Mouse (Mus musculus) CH12.LX (cell line): Measurements from ENCODE around the gene Ep400. TPM values are rescaled to one million over a fixed set of nuclear protein-coding genes. Genes with fewer than 3 reads are reported as not detected.

Experiments
- DNase-seq: peaks from one replicate; pipeline ENCODE4 v3.0.0-alpha.2; 2013; ENCODE audit errors: extremely low read depth
- H3K27ac ChIP-seq: 2 replicates; pipeline ENCODE4 v1.5.1; 2012; ENCODE audit warnings: low read depth, mild to moderate bottlenecking, control low read depth, moderate library complexity; ENCODE audit not compliant: insufficient read depth
- H3K27me3 ChIP-seq: replicated peaks from 2 replicates; pipeline ENCODE3; 2012; ENCODE audit warnings: inconsistent platforms
- H3K36me3 ChIP-seq, 2 experiments: replicated peaks in 1 of 2; 2 replicates each; pipeline versions ENCODE3 to v1.6.1; 2012; ENCODE audit warnings: inconsistent platforms in 1 of 2, low read length in 1 of 2, mild to moderate bottlenecking in 1 of 2, mixed read lengths in 1 of 2, moderate library complexity in 1 of 2; ENCODE audit not compliant: control insufficient read depth in 1 of 2, insufficient read depth in 1 of 2
- H3K4me1 ChIP-seq, 2 experiments: 2 replicates each; pipeline ENCODE4 v1.6.1; 2012; ENCODE audit warnings: inconsistent platforms in 1 of 2, moderate library complexity in 1 of 2; ENCODE audit not compliant: insufficient read depth in 2 of 2, control insufficient read depth in 1 of 2
- H3K4me2 ChIP-seq: 2 replicates; pipeline ENCODE4 v1.6.1; 2012; ENCODE audit warnings: low read depth, mild to moderate bottlenecking, control low read depth; ENCODE audit not compliant: poor library complexity, insufficient read depth, severe bottlenecking
- H3K4me3 ChIP-seq, 3 experiments: fragments of 150-350 bp in 1 of 3; sonication (generic) in 1 of 3; replicated peaks in 1 of 3; 2 replicates each; pipeline versions ENCODE3 to v1.5.1; 2011 to 2012; ENCODE audit warnings: low read depth in 2 of 3, low read length in 2 of 3, mild to moderate bottlenecking in 2 of 3, moderate library complexity in 2 of 3, control low read depth in 1 of 3, improper control_type of control experiment in 1 of 3, inconsistent platforms in 1 of 3, mixed read lengths in 1 of 3; ENCODE audit not compliant: poor library complexity in 1 of 3
- H3K79me2 ChIP-seq: replicated peaks from 2 replicates; pipeline ENCODE4 v1.6.1; 2012; ENCODE audit warnings: mild to moderate bottlenecking, moderate library complexity; ENCODE audit not compliant: control insufficient read depth, poor library complexity, insufficient read depth, severe bottlenecking; ENCODE audit errors: extremely low read depth
- H3K9ac ChIP-seq: 2 replicates; pipeline ENCODE4 v1.6.1; 2012; ENCODE audit warnings: low read depth, mild to moderate bottlenecking, control low read depth, moderate library complexity; ENCODE audit not compliant: insufficient read depth
- H3K9me3 ChIP-seq: replicated peaks from 2 replicates; pipeline ENCODE3; 2012; ENCODE audit warnings: low read length, inconsistent platforms, mixed read lengths
- BHLHE40 ChIP-seq: IDR thresholded peaks from 2 replicates; pipeline ENCODE4 v1.6.1; 2011; ENCODE audit warnings: mild to moderate bottlenecking, low read depth, low read length, improper control_type of control experiment
- CHD1 ChIP-seq: IDR thresholded peaks from 2 replicates; pipeline ENCODE4 v1.6.1; 2012; ENCODE audit warnings: low read depth, low read length, improper control_type of control experiment, inconsistent platforms
- CHD2 ChIP-seq: IDR thresholded peaks from 2 replicates; pipeline ENCODE4 v1.6.1; 2011; ENCODE audit warnings: low read length, improper control_type of control experiment
- CTCF ChIP-seq, 2 experiments: IDR thresholded peaks in 1 of 2; conservative IDR thresholded peaks in 1 of 2; 2 replicates each; pipeline ENCODE4 v1.5.1; 2011 to 2012; ENCODE audit warnings: low read depth in 2 of 2, low read length in 2 of 2, improper control_type of control experiment in 1 of 2, inconsistent platforms in 1 of 2, mild to moderate bottlenecking in 1 of 2, moderate library complexity in 1 of 2
- ELF1 ChIP-seq: IDR thresholded peaks from 2 replicates; pipeline ENCODE4 v1.6.1; 2014; ENCODE audit warnings: low read depth, mild to moderate bottlenecking, inconsistent platforms, low read length, improper control_type of control experiment
- GABPA ChIP-seq: IDR thresholded peaks from 2 replicates; pipeline ENCODE4 v1.6.1; 2012; ENCODE audit warnings: low read depth, low read length, improper control_type of control experiment, inconsistent platforms; ENCODE audit not compliant: insufficient replicate concordance
- IRF4 ChIP-seq: IDR thresholded peaks from 2 replicates; pipeline ENCODE4 v1.6.1; 2014; ENCODE audit warnings: low read depth, mild to moderate bottlenecking, inconsistent platforms, low read length, improper control_type of control experiment
- JUN ChIP-seq: IDR thresholded peaks from 2 replicates; pipeline ENCODE4 v1.6.1; 2011; ENCODE audit warnings: low read depth, mild to moderate bottlenecking, low read length, improper control_type of control experiment, moderate library complexity; ENCODE audit not compliant: insufficient read depth
- JUND ChIP-seq: conservative IDR thresholded peaks from 2 replicates; pipeline ENCODE4 v1.6.1; 2011; ENCODE audit warnings: low read depth, low read length, improper control_type of control experiment
- MXI1 ChIP-seq: IDR thresholded peaks from 2 replicates; pipeline ENCODE4 v1.6.1; 2011; ENCODE audit warnings: mild to moderate bottlenecking, low read depth, low read length, improper control_type of control experiment
- NRF1 ChIP-seq: IDR thresholded peaks from 2 replicates; pipeline ENCODE4 v1.6.1; 2014; ENCODE audit warnings: low read depth, mild to moderate bottlenecking, inconsistent platforms, low read length, improper control_type of control experiment, moderate library complexity
- PAX5 ChIP-seq: IDR thresholded peaks from 2 replicates; pipeline ENCODE4 v1.6.1; 2012; ENCODE audit warnings: low read length, inconsistent platforms, mixed read lengths
- POLR2A ChIP-seq: IDR thresholded peaks from 2 replicates; pipeline ENCODE4 v1.6.1; 2011; ENCODE audit warnings: low read depth, mild to moderate bottlenecking, improper control_type of control experiment, low read length
- RAD21 ChIP-seq: IDR thresholded peaks from 2 replicates; pipeline ENCODE4 v1.6.1; 2011; ENCODE audit warnings: low read depth, mild to moderate bottlenecking, low read length, improper control_type of control experiment, moderate library complexity
- SMC3 ChIP-seq: IDR thresholded peaks from 2 replicates; pipeline ENCODE4 v1.6.1; 2011; ENCODE audit warnings: low read depth, low read length, improper control_type of control experiment
- TCF12 ChIP-seq: IDR thresholded peaks from 2 replicates; pipeline ENCODE4 v1.6.1; 2014; ENCODE audit warnings: low read depth, mild to moderate bottlenecking, inconsistent platforms, low read length, improper control_type of control experiment
- UBTF ChIP-seq: IDR thresholded peaks from 2 replicates; pipeline ENCODE4 v1.6.1; 2012; ENCODE audit warnings: low read depth, mild to moderate bottlenecking, inconsistent platforms, low read length, improper control_type of control experiment, moderate library complexity
- ZC3H11A ChIP-seq: IDR thresholded peaks from 2 replicates; pipeline ENCODE4 v1.6.1; 2012; ENCODE audit warnings: low read depth, mild to moderate bottlenecking, inconsistent platforms, low read length, improper control_type of control experiment
- ZNF384 ChIP-seq: IDR thresholded peaks from 2 replicates; pipeline ENCODE4 v1.6.1; 2012; ENCODE audit warnings: low read depth, low read length, improper control_type of control experiment, inconsistent platforms
- dilution Hi-C: fragments of 300-500 bp; cut with MboI; formaldehyde crosslinking; loops from 2 replicates; pipeline ENCODE4 v1.14.3; 2020; ENCODE audit warnings: low sequenced_read_pairs; ENCODE audit not compliant: extremely low pct_unique_long_range_greater_than_20kb, extremely low pct_ligation_motif_present
- in situ Hi-C: fragments of 300-500 bp; cut with MboI; formaldehyde crosslinking; loops from 3 replicates; pipeline ENCODE4 v1.14.3; 2019; ENCODE audit warnings: low sequenced_read_pairs, low pct_ligation_motif_present, low pct_unique_long_range_greater_than_20kb, mixed read lengths
- polyA plus RNA-seq: library from polyadenylated mRNA; unstranded; fragments of >175 nt; gene quantifications from 2 replicates; pipeline ENCODE4 v1.2.1, GENCODE M21; 2012; ENCODE audit warnings: low read depth; ENCODE audit not compliant: insufficient read length
- total RNA-seq, 2 experiments: library from RNA; depleted of rRNA; stranded (reverse); fragments of 300-350 nt in 1 of 2; fragments of >200 nt in 1 of 2; gene quantifications; 2 replicates each; pipeline ENCODE4 v1.2.3; 2012 to 2014

Ep400 gene
- total and polyA plus RNA-seq, 3 experiments: 12.1 to 55.8 (median 28.6) TPM

DNA sequence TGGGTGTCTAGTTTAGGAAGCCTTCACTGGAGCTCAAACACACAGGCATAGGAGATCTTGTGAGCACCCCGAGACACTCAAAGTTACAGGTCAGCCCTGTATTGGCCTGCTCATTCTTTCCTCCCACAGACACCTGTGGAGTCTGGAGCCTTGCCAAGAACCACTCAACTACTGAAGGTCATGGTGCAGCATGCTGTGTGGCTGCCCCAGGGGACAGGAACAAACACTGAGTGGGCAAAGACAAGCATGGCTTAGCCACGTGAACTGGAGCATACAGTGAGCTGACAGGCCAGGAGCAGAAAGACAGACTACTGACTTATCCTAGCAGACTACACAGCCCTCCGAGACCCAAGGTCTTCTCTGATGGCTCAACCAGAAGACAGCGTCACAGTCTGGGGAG lies 27.2 kb upstream of the Ep400 start:
- Histone ChIP-seq H3K36me3 (peaks cover 76 to 98% of the 10 kb centered on the region in 2 experiments), H3K4me1 (peaks cover 5 to 18% of the 10 kb centered on the region in 2 experiments; a peak in 3 of 4 replicates), H3K27me3 (no peaks in the 10 kb centered on the region), H3K79me2 (no peaks in the 10 kb centered on the region), H3K9me3 (no peaks in the 10 kb centered on the region), H3K9ac (no peak overlapping the region), H3K4me2 (no peak overlapping the region), H3K27ac (no peak overlapping the region)
- DNase-seq: no peak
- TF ChIP-seq CHD2 (no peak), BHLHE40 (peak; percentile 30; the same call in 1 of the 2 replicates)
- TF ChIP-seq, all 38 proteins: peak for 1
- H3K4me3 ChIP-seq: no peak overlapping the region
- in situ Hi-C loops: no loop called here
- dilution Hi-C loops: no loop called here

DNA sequence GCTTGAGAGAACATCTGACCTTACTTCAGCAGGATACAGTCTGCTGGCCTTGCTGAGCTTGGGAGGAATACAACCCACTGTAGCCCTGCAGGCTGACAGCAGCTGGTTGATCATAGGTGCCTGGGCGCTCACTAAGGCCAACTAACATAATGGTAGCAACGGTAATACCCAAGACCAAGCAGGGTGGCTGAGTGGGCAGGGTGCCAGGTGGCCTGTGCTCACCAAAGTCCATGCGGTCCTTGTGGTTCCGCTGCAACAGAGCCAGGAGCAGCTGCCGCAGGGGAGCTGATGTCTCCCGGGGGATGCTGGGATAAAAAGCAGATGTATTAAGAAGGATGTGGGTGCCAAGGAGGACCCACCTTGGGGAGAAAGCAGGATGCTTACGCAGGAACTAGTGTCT lies 23.8 kb upstream of the Ep400 start:
- Histone ChIP-seq H3K4me1 (peaks cover 5% of the 10 kb centered on the region in 2 experiments; a peak in 2 of 4 replicates), H3K27me3 (no peaks in the 10 kb centered on the region), H3K9me3 (no peaks in the 10 kb centered on the region), H3K79me2 (no peaks in the 10 kb centered on the region), H3K27ac (no peak overlapping the region), H3K4me3 (no peak overlapping the region), H3K9ac (no peak overlapping the region), H3K36me3 (peaks cover 86 to 98% of the 10 kb centered on the region in 2 experiments), H3K4me2 (no peak overlapping the region)
- TF ChIP-seq ZNF384 (no peak), GABPA (no peak)
- dilution Hi-C loops: no loop called here
- in situ Hi-C loops: no loop called here
- DNase-seq: no peak

DNA sequence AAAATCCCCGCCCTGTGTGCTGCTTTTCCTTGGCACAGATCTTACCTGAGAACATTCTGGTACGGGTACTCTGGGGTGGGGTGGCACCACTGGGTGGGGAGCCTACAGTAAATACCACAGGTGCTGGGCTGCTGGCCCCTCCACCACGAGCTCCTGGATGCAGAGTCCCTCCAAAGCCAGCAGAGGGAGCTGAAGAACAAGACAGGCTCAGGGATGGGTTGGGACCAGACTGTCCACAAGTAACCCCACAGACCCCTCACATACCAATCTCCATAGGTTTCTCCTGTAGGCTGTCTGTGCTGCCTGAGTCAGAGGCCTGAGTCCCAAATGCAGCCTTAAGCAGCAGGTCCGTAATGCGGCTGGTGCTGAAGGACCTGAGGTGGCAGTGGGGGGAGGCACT lies 18.2 kb upstream of the Ep400 start:
- no peaks in the 10 kb centered on the region for H3K4me1 ChIP-seq
- no peaks in the 10 kb centered on the region for H3K79me2 ChIP-seq
- H3K27me3 ChIP-seq: no peaks in the 10 kb centered on the region
- in situ Hi-C loops (no loop called here), dilution Hi-C loops (no loop called here)
- DNase-seq: peak; percentile 54
- no peak overlapping the region for H3K4me2 ChIP-seq
- H3K4me3 ChIP-seq: no peak overlapping the region
- no peak overlapping the region for H3K9ac ChIP-seq
- no peak overlapping the region for H3K27ac ChIP-seq
- no peaks in the 10 kb centered on the region for H3K9me3 ChIP-seq
- peaks cover 72 to 89% of the 10 kb centered on the region in 2 experiments for H3K36me3 ChIP-seq
- no peak for TF ChIP-seq UBTF
- peak; percentile 76 for TF ChIP-seq SMC3
- peak; percentile 40 to 82; a peak in 3 of 4 replicates for TF ChIP-seq CTCF (conservative IDR thresholded peaks at IDR 0.05 in 1 of 2, IDR thresholded peaks at IDR 0.05 in 1 of 2; ENCODE audit: low read depth in 2 of 2, low read length in 2 of 2)
- TF ChIP-seq NRF1: 0 out of 2 replicates have a peak, but pooled peaks have one; percentile 20
- TF ChIP-seq PAX5: no peak
- TF ChIP-seq IRF4: no peak; the same call in 1 of the 2 replicates
- no peak for TF ChIP-seq POLR2A
- TF ChIP-seq ZNF384: no peak
- no peak for TF ChIP-seq JUN
- TF ChIP-seq TCF12: no peak
- TF ChIP-seq CHD1: no peak
- TF ChIP-seq JUND: no peak
- TF ChIP-seq MXI1: no peak
- peak; percentile 77 for TF ChIP-seq RAD21
- TF ChIP-seq ELF1: no peak
- TF ChIP-seq ZC3H11A: 0 out of 2 replicates have a peak, but pooled peaks have one; percentile 9
- no peak for TF ChIP-seq GABPA
